Mouse (Mus musculus) embryonic facial prominence, embryonic 14.5 days (tissue): ENCODE results near the gene Dact1. TPM values are rescaled to one million over a fixed set of nuclear protein-coding genes. Genes with fewer than 3 reads are reported as not detected.

Experiments
- ATAC-seq: fragments of 200-750 bp; cut with Nextera tagmentation; 2 replicates; pipeline ENCODE4 v1.8.0; 2017; ENCODE audit warnings: low read depth, moderate number of reproducible peaks, moderate TSS enrichment
- DNase-seq: peaks from one replicate; pipeline ENCODE4 v3.0.0-alpha.2; 2015; ENCODE audit warnings: low spot score
- H3K27ac ChIP-seq: fragments of 300-500 bp; sonication (generic); replicated peaks from 2 replicates; pipeline ENCODE4 v1.5.1; 2014; ENCODE audit warnings: low read depth, mild to moderate bottlenecking, low read length, moderate library complexity
- H3K27me3 ChIP-seq: fragments of 300-500 bp; sonication (generic); replicated peaks from 2 replicates; pipeline ENCODE4 v1.6.1; 2014; ENCODE audit warnings: low read length; ENCODE audit not compliant: control insufficient read depth, insufficient read depth
- H3K36me3 ChIP-seq: fragments of 300-500 bp; sonication (generic); 2 replicates; pipeline ENCODE4 v1.6.1; 2014; ENCODE audit warnings: low read length, mixed read lengths; ENCODE audit not compliant: control insufficient read depth, insufficient read depth
- H3K4me1 ChIP-seq: fragments of 300-500 bp; sonication (generic); 2 replicates; pipeline ENCODE4 v1.6.1; 2014; ENCODE audit warnings: antibody characterized with exemption, low read length; ENCODE audit not compliant: control insufficient read depth, insufficient read depth
- H3K4me2 ChIP-seq: fragments of 300-500 bp; sonication (generic); 2 replicates; pipeline ENCODE4 v1.6.1; 2014; ENCODE audit warnings: low read depth, mild to moderate bottlenecking, low read length, moderate library complexity, mixed read lengths
- H3K4me3 ChIP-seq: fragments of 300-500 bp; sonication (generic); 2 replicates; pipeline ENCODE4 v1.5.1; 2014; ENCODE audit warnings: low read depth, mild to moderate bottlenecking, low read length
- H3K9ac ChIP-seq: fragments of 300-500 bp; sonication (generic); 2 replicates; pipeline ENCODE4 v1.6.1; 2014; ENCODE audit warnings: low read depth, mild to moderate bottlenecking, low read length, moderate library complexity, mixed read lengths
- H3K9me3 ChIP-seq: fragments of 300-500 bp; sonication (generic); 2 replicates; pipeline ENCODE4 v1.6.1; 2016; ENCODE audit warnings: low read length; ENCODE audit not compliant: control insufficient read depth
- WGBS: fragments of 180-500 bp; shearing (Covaris S2); extraction: QIAGEN DNeasy Blood & Tissue Kit; methylation state at CpG from one replicate; pipeline ENCODE4 v1.1.7; 2014; 5-methylcytosine and 5-hydroxymethylcytosine counted together
- polyA plus RNA-seq: library from polyadenylated mRNA; unstranded; fragments of >200 nt; fragmentation: Nextera tagmentation; extraction: Ambion mirVana; gene quantifications from 2 replicates; pipeline ENCODE4 v1.2.1, GENCODE M21; 2014

Gene Dact1
- 19.1 and 21.9 TPM in 2 replicates for polyA plus RNA-seq

- DNase-seq, result peak; percentile 86
- peak; percentile 91 for ATAC-seq
- H3K4me1 ChIP-seq, result peaks cover 3% of the 10 kb centered on the region; the same call in 1 of the 2 replicates
- H3K36me3 ChIP-seq, result peaks cover 21% of the 10 kb centered on the region
- H3K9ac ChIP-seq, result peak within 1 kb of the TSS; percentile 98
- peak within 1 kb of the TSS; percentile 94 for H3K27ac ChIP-seq
- H3K9me3 ChIP-seq, result no peaks in the 10 kb centered on the region
- peak within 1 kb of the TSS; percentile 76 for H3K4me2 ChIP-seq
- H3K27me3 ChIP-seq, result no peaks in the 10 kb centered on the region
- H3K4me3 ChIP-seq, result peak within 1 kb of the TSS; percentile 89
- 0% methylated on average over 9 of the region's 76 CpGs for WGBS
These were observed at the start of gene Dact1 for GRCm38 (mm10) chr12:71309581-71310067. Gene Dact1 (plus strand): TSS chr12:71309884.

- Histone ChIP-seq H3K27ac (no peak overlapping the region), H3K4me3 (no peak overlapping the region), H3K9me3 (peaks cover 9% of the 10 kb centered on the region; the same call in 1 of the 2 replicates), H3K9ac (no peak overlapping the region), H3K4me2 (no peak overlapping the region), H3K4me1 (no peaks in the 10 kb centered on the region), H3K27me3 (no peaks in the 10 kb centered on the region), H3K36me3 (no peaks in the 10 kb centered on the region)
- no peak for ATAC-seq
- DNase-seq, result no peak
- WGBS, result 65% methylated on average over 4 of the region's 4 CpGs
These were observed 45.5 kb upstream of the Dact1 start for GRCm38 (mm10) chr12:71264211-71264610.

GRCm38 (mm10) chr12:71269367-71269766, 40.3 kb upstream of the Dact1 start:
- H3K4me1 ChIP-seq, result no peaks in the 10 kb centered on the region

DNA sequence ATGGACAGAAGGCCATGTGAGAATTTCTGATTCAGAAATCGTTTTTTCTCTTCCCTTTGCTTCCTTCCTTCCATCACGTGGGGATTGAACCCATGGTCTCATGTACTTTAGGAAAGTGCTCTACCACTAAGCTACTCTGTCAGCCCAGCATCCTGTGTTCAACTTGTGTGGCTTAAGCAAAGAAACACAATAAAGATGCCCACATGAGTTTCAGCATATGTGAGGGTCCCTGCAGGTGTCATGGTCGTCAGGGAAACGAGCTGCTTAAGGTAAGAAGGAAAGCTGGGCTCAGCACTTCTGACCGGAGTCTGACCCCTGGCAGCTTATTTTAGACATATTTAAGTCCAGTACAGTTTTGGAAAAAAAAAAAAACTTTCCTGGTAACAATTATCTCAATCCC, 38.6 kb upstream of the Dact1 start:
- Histone ChIP-seq H3K27ac (no peak overlapping the region), H3K9ac (no peak overlapping the region), H3K4me1 (no peaks in the 10 kb centered on the region), H3K27me3 (no peaks in the 10 kb centered on the region), H3K4me3 (no peak overlapping the region), H3K36me3 (no peaks in the 10 kb centered on the region), H3K9me3 (0 out of 2 replicates have a peak, but pooled peaks cover 3% of the 10 kb centered on the region), H3K4me2 (no peak overlapping the region)
- no peak for ATAC-seq
- no peak for DNase-seq
- 59% methylated on average over 5 of the region's 5 CpGs for WGBS

More at GRCm38 (mm10) chr12:71269367-71269766, 40.3 kb upstream of the Dact1 start:
- WGBS, result 90% methylated on average over 7 of the region's 7 CpGs
- no peaks in the 10 kb centered on the region for H3K36me3 ChIP-seq
- H3K9me3 ChIP-seq, result 0 out of 2 replicates have a peak, but pooled peaks cover under 1% of the 10 kb centered on the region
- no peak for ATAC-seq
- H3K4me3 ChIP-seq, result no peak overlapping the region
- no peaks in the 10 kb centered on the region for H3K27me3 ChIP-seq
- no peak overlapping the region for H3K9ac ChIP-seq
- no peak overlapping the region for H3K4me2 ChIP-seq
- no peak overlapping the region for H3K27ac ChIP-seq
- DNase-seq, result no peak

- H3K27ac ChIP-seq, result no peak overlapping the region
- WGBS, result 89% methylated on average over 5 of the region's 5 CpGs
- 0 out of 2 replicates have a peak, but pooled peaks cover 3% of the 10 kb centered on the region for H3K9me3 ChIP-seq
- H3K36me3 ChIP-seq, result no peaks in the 10 kb centered on the region
- no peak overlapping the region for H3K9ac ChIP-seq
- no peak overlapping the region for H3K4me2 ChIP-seq
- ATAC-seq (no peak), DNase-seq (no peak)
- peaks cover 5% of the 10 kb centered on the region; the same call in 1 of the 2 replicates for H3K4me1 ChIP-seq
- H3K4me3 ChIP-seq, result no peak overlapping the region
- no peaks in the 10 kb centered on the region for H3K27me3 ChIP-seq
These were observed 35.0 kb upstream of the Dact1 start for GRCm38 (mm10) chr12:71274519-71275237.

DNA sequence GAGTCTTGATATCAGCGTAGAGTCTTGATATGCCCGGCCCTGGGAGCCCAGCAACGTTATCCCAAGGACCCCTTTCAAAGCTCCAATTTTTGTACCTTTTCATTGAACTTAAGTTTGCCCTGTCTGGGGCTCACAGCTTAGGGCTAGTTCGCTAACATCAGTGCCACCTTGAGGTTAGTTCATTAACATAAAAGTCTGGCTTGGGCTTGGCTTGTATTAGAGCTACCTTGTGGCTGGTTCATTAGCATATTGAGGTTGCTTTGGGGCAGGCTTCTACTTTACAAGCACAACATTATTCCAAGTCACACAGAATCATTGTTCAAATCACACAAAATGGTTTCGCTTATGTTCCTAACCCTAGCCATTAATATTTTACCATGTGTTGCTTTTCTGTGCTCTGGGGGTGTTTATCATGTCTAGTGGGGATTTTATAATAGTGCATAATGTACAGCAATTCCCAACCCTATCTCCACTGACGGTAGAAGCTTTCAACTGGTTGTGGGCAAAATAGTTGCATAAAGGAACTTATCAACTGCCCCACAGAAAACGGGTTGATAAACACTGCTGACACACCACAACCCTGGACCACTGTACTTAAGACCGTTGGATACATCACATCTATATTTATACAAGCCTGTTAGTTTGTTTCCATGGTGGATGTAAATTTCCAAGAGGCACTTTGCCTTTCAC, 33.6 kb upstream of the Dact1 start:
- H3K27ac ChIP-seq, result no peak overlapping the region
- H3K4me1 ChIP-seq, result peaks cover 5% of the 10 kb centered on the region; the same call in 1 of the 2 replicates
- H3K9me3 ChIP-seq, result 0 out of 2 replicates have a peak, but pooled peaks cover 3% of the 10 kb centered on the region
- ATAC-seq (no peak), DNase-seq (no peak)
- no peaks in the 10 kb centered on the region for H3K27me3 ChIP-seq
- no peak overlapping the region for H3K4me3 ChIP-seq
- WGBS, result 82% methylated on average over 8 of the region's 8 CpGs
- no peak overlapping the region for H3K4me2 ChIP-seq
- no peaks in the 10 kb centered on the region for H3K36me3 ChIP-seq
- H3K9ac ChIP-seq, result no peak overlapping the region

DNA sequence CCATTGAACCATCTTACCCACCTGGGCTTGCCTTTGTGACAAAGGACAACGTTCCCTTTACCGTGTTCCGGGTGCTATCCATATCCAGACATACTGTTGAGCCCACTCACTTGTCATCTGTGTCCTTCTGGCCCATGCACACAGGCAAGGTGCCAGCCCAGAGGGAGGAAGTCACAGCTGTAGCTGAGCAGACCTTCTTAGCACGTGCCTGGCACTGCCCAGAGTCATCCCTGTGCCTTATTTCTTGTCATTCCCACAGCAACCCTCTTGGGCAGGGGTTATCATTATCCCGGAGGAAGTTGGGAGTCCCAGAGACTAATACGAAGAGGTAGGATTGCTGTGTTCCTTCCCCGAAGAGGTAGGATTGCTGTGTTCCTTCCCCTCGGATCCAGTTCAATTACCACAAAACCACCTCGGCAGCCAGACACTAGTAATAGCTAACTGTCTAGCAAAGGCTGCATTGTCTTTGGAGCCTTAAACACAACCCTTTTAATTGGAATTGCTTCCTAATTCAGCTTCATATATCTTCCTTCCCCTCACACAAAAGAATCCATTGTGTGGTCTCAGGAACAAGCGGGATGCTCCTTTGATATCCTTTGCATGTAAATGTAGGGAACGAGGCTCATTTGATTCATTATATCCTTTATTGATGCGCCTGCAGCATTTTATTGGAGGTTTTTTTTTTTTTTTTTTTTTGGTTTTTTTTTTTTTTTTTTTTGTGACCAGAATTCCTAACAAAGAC, 30.0 kb upstream of the Dact1 start:
- no peaks in the 10 kb centered on the region for H3K36me3 ChIP-seq
- H3K4me1 ChIP-seq, result peaks cover 5% of the 10 kb centered on the region; the same call in 1 of the 2 replicates
- no peak overlapping the region for H3K9ac ChIP-seq
- ATAC-seq (no peak), DNase-seq (no peak)
- H3K27me3 ChIP-seq, result no peaks in the 10 kb centered on the region
- peaks cover 7% of the 10 kb centered on the region for H3K9me3 ChIP-seq
- WGBS, result 55% methylated on average over 12 of the region's 12 CpGs
- no peak overlapping the region for H3K4me3 ChIP-seq
- no peak overlapping the region for H3K4me2 ChIP-seq
- no peak overlapping the region for H3K27ac ChIP-seq

GRCm38 (mm10) chr12:71281201-71281768, 28.4 kb upstream of the Dact1 start:
- Histone ChIP-seq H3K9ac (no peak overlapping the region), H3K27me3 (no peaks in the 10 kb centered on the region), H3K4me2 (no peak overlapping the region), H3K9me3 (peaks cover 7% of the 10 kb centered on the region), H3K4me3 (no peak overlapping the region), H3K27ac (no peak overlapping the region), H3K36me3 (no peaks in the 10 kb centered on the region), H3K4me1 (peaks cover 5% of the 10 kb centered on the region; the same call in 1 of the 2 replicates)
- WGBS, result 89% methylated on average over 12 of the region's 12 CpGs
- ATAC-seq (no peak), DNase-seq (no peak)
